Mouse (Mus musculus): ENCODE data around the gene Rft1. TPM values are rescaled to one million over a fixed set of nuclear protein-coding genes. Genes with fewer than 3 reads are reported as not detected.

Rft1 gene
- total and polyA plus RNA-seq, 3 experiments: 9.1 to 11.3 TPM; not detected in 1

GRCm38 (mm10) chr14:30622130-30622529 lies 32.0 kb upstream of the Rft1 start:
- no peak overlapping the region for H3K27ac ChIP-seq (ENCODE audit: control insufficient read depth, low read depth, low read length)
- TF ChIP-seq POLR2A (IDR thresholded peaks at IDR 0.05; ENCODE audit: control insufficient read depth in 1 of 2, insufficient read depth in 1 of 2, low read depth in 1 of 2, low read length in 2 of 2, poor library complexity in 1 of 2): no peak
- TF ChIP-seq ZC3H11A (IDR thresholded peaks at IDR 0.05; ENCODE audit: low read depth, low read length): no peak
- TF ChIP-seq CTCF (IDR thresholded peaks at IDR 0.05 in 2 of 3, conservative IDR thresholded peaks at IDR 0.05 in 1 of 3; ENCODE audit: control insufficient read depth in 1 of 3, insufficient read depth in 1 of 3, low read depth in 2 of 3, low read length in 3 of 3, poor library complexity in 1 of 3, severe bottlenecking in 1 of 3): no peak
- TF ChIP-seq E2F4 (IDR thresholded peaks at IDR 0.05; ENCODE audit: borderline replicate concordance, low read depth, low read length): no peak
- no peak for TF ChIP-seq NRF1 (IDR thresholded peaks at IDR 0.05; ENCODE audit: insufficient read depth, low read depth, low read length, poor library complexity, severe bottlenecking)

GRCm38 (mm10) chr14:30622556-30622955 lies 31.6 kb upstream of the Rft1 start:
- Histone ChIP-seq H3K27ac (ENCODE audit: control insufficient read depth, low read depth, low read length) (no peak overlapping the region), H3K9me3 (replicated peaks; ENCODE audit: insufficient read depth, low read length) (no peaks in the 10 kb centered on the region), H3K9ac (ENCODE audit: control insufficient read depth, low read depth, low read length, poor library complexity, severe bottlenecking) (no peak overlapping the region), H3K27me3 (ENCODE audit: control insufficient read depth in 1 of 2, insufficient read depth in 2 of 2, low read length in 2 of 2) (no peaks in the 10 kb centered on the region), H3K79me2 (ENCODE audit: control insufficient read depth, insufficient read depth, low read length, poor library complexity) (peaks cover 22% of the 10 kb centered on the region), H3K36me3 (ENCODE audit: control insufficient read depth in 1 of 2, insufficient read depth in 2 of 2, low read length in 2 of 2) (peaks cover 0 to 10% of the 10 kb centered on the region in 2 experiments; a peak in 2 of 4 replicates), H3K4me1 (ENCODE audit: control insufficient read depth in 1 of 2, insufficient read depth in 2 of 2, low read length in 2 of 2) (peaks cover 13 to 32% of the 10 kb centered on the region in 2 experiments), H3K4me3 (ENCODE audit: control insufficient read depth in 1 of 2, insufficient read depth in 1 of 2, low read depth in 2 of 2, low read length in 2 of 2) (no peak overlapping the region)
- TF ChIP-seq MEF2A (IDR thresholded peaks at IDR 0.05; ENCODE audit: extremely low read depth, insufficient replicate concordance, low read depth, low read length, poor library complexity, severe bottlenecking) (no peak), E2F4 (IDR thresholded peaks at IDR 0.05; ENCODE audit: borderline replicate concordance, low read depth, low read length) (no peak), ZKSCAN1 (IDR thresholded peaks at IDR 0.05; ENCODE audit: low read depth, low read length) (no peak), POLR2AphosphoS5 (IDR thresholded peaks at IDR 0.05; ENCODE audit: borderline replicate concordance, low read depth, low read length) (no peak), POLR2AphosphoS2 (IDR thresholded peaks at IDR 0.05; ENCODE audit: low read length) (no peak), SMC3 (IDR thresholded peaks at IDR 0.05; ENCODE audit: low read depth, low read length) (no peak), HCFC1 (IDR thresholded peaks at IDR 0.05; ENCODE audit: low read depth, low read length) (no peak), NELFE (IDR thresholded peaks at IDR 0.05; ENCODE audit: low read depth, low read length) (no peak), MXI1 (IDR thresholded peaks at IDR 0.05; ENCODE audit: low read depth, low read length) (no peak), NRF1 (IDR thresholded peaks at IDR 0.05; ENCODE audit: insufficient read depth, low read depth, low read length, poor library complexity, severe bottlenecking) (no peak), ETS1 (IDR thresholded peaks at IDR 0.05; ENCODE audit: low read depth, low read length) (no peak), USF1 (IDR thresholded peaks at IDR 0.05; ENCODE audit: low read depth, low read length) (no peak), POLR2A (IDR thresholded peaks at IDR 0.05; ENCODE audit: control insufficient read depth in 1 of 2, insufficient read depth in 1 of 2, low read depth in 1 of 2, low read length in 2 of 2, poor library complexity in 1 of 2) (no peak), RCOR1 (IDR thresholded peaks at IDR 0.05; ENCODE audit: low read depth, low read length) (no peak), MAFK (IDR thresholded peaks at IDR 0.05; ENCODE audit: borderline replicate concordance, low read depth, low read length) (no peak), ELF1 (IDR thresholded peaks at IDR 0.05; ENCODE audit: low read depth, low read length) (no peak), EP300 (IDR thresholded peaks at IDR 0.05; ENCODE audit: low read depth in 1 of 2, low read length in 2 of 2) (no peak), MAZ (IDR thresholded peaks at IDR 0.05; ENCODE audit: low read depth, low read length) (no peak), TAL1 (IDR thresholded peaks at IDR 0.05; ENCODE audit: low read length) (no peak), USF2 (IDR thresholded peaks at IDR 0.05; ENCODE audit: borderline replicate concordance in 1 of 2, insufficient read depth in 1 of 2, low read depth in 1 of 2, low read length in 2 of 2) (no peak)
- no peak for DNase-seq (ENCODE audit: low read depth, low spot score)

More at GRCm38 (mm10) chr14:30622130-30622529, 32.0 kb upstream of the Rft1 start:
- H3K27me3 ChIP-seq (ENCODE audit: control insufficient read depth in 1 of 2, insufficient read depth in 2 of 2, low read length in 2 of 2): no peaks in the 10 kb centered on the region
- peaks cover 22% of the 10 kb centered on the region for H3K79me2 ChIP-seq (ENCODE audit: control insufficient read depth, insufficient read depth, low read length, poor library complexity)
- H3K4me3 ChIP-seq (ENCODE audit: control insufficient read depth in 1 of 2, insufficient read depth in 1 of 2, low read depth in 2 of 2, low read length in 2 of 2): no peak overlapping the region
- H3K4me1 ChIP-seq (ENCODE audit: control insufficient read depth in 1 of 2, insufficient read depth in 2 of 2, low read length in 2 of 2): peaks cover 13 to 31% of the 10 kb centered on the region in 2 experiments
- no peak for DNase-seq (ENCODE audit: low read depth, low spot score)
- H3K9ac ChIP-seq (ENCODE audit: control insufficient read depth, low read depth, low read length, poor library complexity, severe bottlenecking): no peak overlapping the region
- peaks cover 0 to 9% of the 10 kb centered on the region in 2 experiments; a peak in 2 of 4 replicates for H3K36me3 ChIP-seq (ENCODE audit: control insufficient read depth in 1 of 2, insufficient read depth in 2 of 2, low read length in 2 of 2)
- H3K9me3 ChIP-seq (replicated peaks; ENCODE audit: insufficient read depth, low read length): no peaks in the 10 kb centered on the region
